Mouse (Mus musculus) heart, postnatal 25 days (tissue): ENCODE results near the gene Moap1. TPM values are rescaled to one million over a fixed set of nuclear protein-coding genes. Genes with fewer than 3 reads are reported as not detected.

Experiments used
- DNase-seq: peaks from one replicate; pipeline ENCODE4 v3.0.0; 2022; ENCODE audit warnings: low spot score
- intact Hi-C: fragments of 180-260 bp; cut with DNase I; formaldehyde crosslinking; loops from one replicate; pipeline ENCODE4 v1.15.1; 2025
- total RNA-seq, 2 experiments: library from RNA; stranded (reverse); gene quantifications; 2 replicates each; pipeline ENCODE4 v1.2.3; 2021

Gene Moap1
- total RNA-seq: 1 to 10 TPM; 7.3 to 7.9 TPM

- DNase-seq: peak; percentile 82
- intact Hi-C loops: loop anchor here (2.0 to 5.0 kb wide), 2 partner anchors 13 to 133 kb away; partner anchors contain the start of genes Btbd7, Gm28051, Gon7 and Ubr7
These were observed at the start of gene Moap1, which contains the start of gene Tmem251 for GRCm38 (mm10) chr12:102743589-102744574. TSS of gene Moap1 (minus strand) at chr12:102743661. TSS of gene Tmem251 (plus strand) at chr12:102743762.

- intact Hi-C loops: no loop called here
- no peak for DNase-seq
These were observed 44.5 kb upstream of the Moap1 start for GRCm38 (mm10) chr12:102787927-102788326.

GRCm38 (mm10) chr12:102785593-102785985, 42.1 kb upstream of the Moap1 start:
- intact Hi-C loops: no loop called here

GRCm38 (mm10) chr12:102784899-102785592, 41.6 kb upstream of the Moap1 start:
- intact Hi-C loops: no loop called here

More at GRCm38 (mm10) chr12:102785593-102785985, 42.1 kb upstream of the Moap1 start:
- no peak for DNase-seq

GRCm38 (mm10) chr12:102782841-102783240, 39.4 kb upstream of the Moap1 start:
- intact Hi-C loops: no loop called here
- no peak for DNase-seq

More at GRCm38 (mm10) chr12:102784899-102785592, 41.6 kb upstream of the Moap1 start:
- DNase-seq: no peak

- intact Hi-C loops: no loop called here
- no peak for DNase-seq
These were observed 36.0 kb upstream of the Moap1 start for GRCm38 (mm10) chr12:102779452-102779851.

GRCm38 (mm10) chr12:102778151-102778550, 34.7 kb upstream of the Moap1 start:
- no peak for DNase-seq
- intact Hi-C loops: no loop called here

- intact Hi-C loops: no loop called here
- DNase-seq: no peak
These were observed 32.6 kb upstream of the Moap1 start for GRCm38 (mm10) chr12:102776035-102776434.

- no peak for DNase-seq
- intact Hi-C loops: no loop called here
These were observed 29.2 kb upstream of the Moap1 start for GRCm38 (mm10) chr12:102772676-102773075.

- intact Hi-C loops: no loop called here
- DNase-seq: no peak
These were observed 28.1 kb upstream of the Moap1 start for GRCm38 (mm10) chr12:102771601-102772000.

- intact Hi-C loops: no loop called here
- DNase-seq: no peak
These were observed 25.5 kb upstream of the Moap1 start for GRCm38 (mm10) chr12:102769000-102769399.

GRCm38 (mm10) chr12:102763696-102764095, 20.2 kb upstream of the Moap1 start:
- intact Hi-C loops: no loop called here
- no peak for DNase-seq

GRCm38 (mm10) chr12:102761668-102762067, 18.2 kb upstream of the Moap1 start:
- intact Hi-C loops: no loop called here

GRCm38 (mm10) chr12:102758936-102759335, 15.5 kb upstream of the Moap1 start:
- no peak for DNase-seq
- intact Hi-C loops: loop anchor here (2.0 kb wide), 1 partner anchor 120 kb away; the partner anchor contains the start of gene Btbd7

More at GRCm38 (mm10) chr12:102761668-102762067, 18.2 kb upstream of the Moap1 start:
- no peak for DNase-seq

GRCm38 (mm10) chr12:102758403-102758756, 14.9 kb upstream of the Moap1 start, which contains the start of gene Gm20604:
TSS of gene Gm20604 (minus strand) at chr12:102758672.
- intact Hi-C loops: loop anchor here (2.0 kb wide), 1 partner anchor 120 kb away; the partner anchor contains the start of gene Btbd7
- DNase-seq: no peak

GRCm38 (mm10) chr12:102757689-102758402, 14.4 kb upstream of the Moap1 start, which contains the start of the genes Gm28051, Gon7 and Ubr7:
TSS of gene Gm28051 (minus strand) at chr12:102757765.
TSS of gene Gon7 (minus strand) at chr12:102757803.
TSS of gene Ubr7 (plus strand) at chr12:102757967.
- DNase-seq: peak; percentile 94
- intact Hi-C loops: loop anchor here (2.0 kb wide), 2 partner anchors 15 to 121 kb away; partner anchors contain the start of genes Btbd7, Moap1 and Tmem251

- intact Hi-C loops: loop anchor here (2.0 kb wide), 1 partner anchor 14 kb away; the partner anchor contains the start of genes Moap1 and Tmem251
- no peak for DNase-seq
These were observed 13.7 kb upstream of the Moap1 start for GRCm38 (mm10) chr12:102757055-102757688.

- DNase-seq: no peak
- intact Hi-C loops: loop anchor here (2.0 kb wide), 1 partner anchor 14 kb away; the partner anchor contains the start of genes Moap1 and Tmem251
These were observed 12.8 kb upstream of the Moap1 start for GRCm38 (mm10) chr12:102756304-102756703.

GRCm38 (mm10) chr12:102748256-102748655, 4.8 kb upstream of the Moap1 start:
- DNase-seq: no peak
- intact Hi-C loops: no loop called here
